Mouse (Mus musculus): ENCODE measurements around the gene Paox. TPM values are rescaled to one million over a fixed set of nuclear protein-coding genes. Genes with fewer than 3 reads are reported as not detected.

Paox gene
- total and polyA plus RNA-seq, 2 experiments from 2014 or later, result 8.7 to 11.8 TPM

DNA sequence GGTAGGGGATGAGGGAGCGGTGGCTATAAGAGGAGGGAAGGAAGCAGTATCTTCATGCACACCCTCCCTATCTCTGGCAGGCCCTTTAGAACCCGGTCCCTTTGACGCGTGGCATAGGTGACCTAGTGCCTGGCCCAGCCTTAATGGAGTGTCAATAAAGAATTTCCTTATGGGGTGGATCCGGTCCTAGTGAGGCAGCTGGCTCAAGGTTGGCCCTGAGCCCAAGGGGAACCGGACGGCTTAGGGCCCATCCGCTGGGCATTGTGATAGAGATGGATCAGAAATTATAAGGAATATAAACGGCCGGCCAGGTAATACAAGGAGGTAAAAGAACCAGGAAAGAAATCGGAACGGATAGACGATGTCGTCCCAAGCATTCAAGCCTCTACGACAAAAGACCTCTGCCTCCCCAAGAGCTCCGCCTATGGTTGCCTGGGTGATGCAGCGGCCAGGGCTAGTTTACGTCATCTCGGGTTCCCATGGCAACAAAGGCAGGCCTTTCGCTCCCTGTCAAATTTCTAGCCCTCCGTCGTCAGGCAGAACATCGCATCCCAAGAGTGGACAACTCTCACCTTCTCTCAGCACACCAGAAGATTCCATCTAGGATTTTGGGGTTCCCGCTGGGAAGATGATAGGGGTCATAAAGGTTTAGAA is 35.0 kb upstream of the Paox start:
- H3K4me2 ChIP-seq (ENCODE audit: low read depth, low read length), result peak overlapping the region; percentile 4; the same call in 1 of the 2 replicates

DNA sequence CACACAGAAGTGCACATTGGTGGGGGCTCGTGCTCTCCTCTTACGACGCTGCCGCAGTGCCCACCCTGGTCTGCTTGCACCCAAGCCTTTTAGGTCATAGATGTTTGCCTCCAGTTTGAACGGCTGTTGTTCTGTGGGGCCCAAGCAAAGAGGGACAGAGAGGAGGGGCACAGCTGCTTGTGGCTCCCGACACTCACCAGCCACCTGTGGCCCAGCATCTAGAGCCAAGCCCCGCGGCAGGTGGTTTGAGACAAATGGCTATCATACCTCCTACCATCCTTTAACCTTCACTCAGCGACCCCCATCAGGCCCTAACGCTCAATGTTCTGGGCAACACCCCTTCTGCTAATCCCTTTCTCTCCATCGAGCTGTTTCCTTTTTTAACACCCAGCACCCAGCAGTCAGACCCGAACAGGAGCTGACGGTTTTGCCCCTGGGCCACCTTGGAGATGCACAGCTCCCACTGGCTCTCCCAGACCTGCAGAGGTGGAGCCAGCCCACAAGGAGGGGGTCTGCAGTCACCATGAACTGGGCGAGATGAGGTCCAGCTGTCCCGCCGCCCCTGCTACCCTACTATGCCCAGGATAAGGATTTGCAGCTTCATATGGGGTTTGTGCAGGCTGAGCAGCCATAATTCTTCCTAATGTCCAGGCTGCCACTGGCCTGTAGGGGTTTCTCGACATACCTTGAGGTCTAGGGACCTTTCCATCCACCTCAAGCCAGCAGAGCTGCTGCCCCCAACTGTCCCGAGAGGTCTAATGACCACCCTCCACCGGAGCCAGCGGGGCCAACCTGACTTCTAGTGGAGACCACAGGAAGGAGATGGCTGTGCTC is 34.0 kb upstream of the Paox start:
- WGBS, result 20% methylated on average over 20 of the region's 20 CpGs
- ATAC-seq (ENCODE audit: insufficient read depth, low read depth) (no peak), DNase-seq (ENCODE audit: low spot score) (no peak)
- no peaks in the 10 kb centered on the region for H3K36me3 ChIP-seq (replicated peaks; ENCODE audit: control insufficient read depth, insufficient read depth, low read length)
- H3K27ac ChIP-seq (ENCODE audit: low read depth), result no peak overlapping the region
- no peaks in the 10 kb centered on the region for H3K9me3 ChIP-seq (replicated peaks; ENCODE audit: control insufficient read depth, low read length)
- H3K27me3 ChIP-seq (ENCODE audit: control insufficient read depth, insufficient read depth, low read length), result peaks cover 45% of the 10 kb centered on the region
- TF ChIP-seq EP300 (IDR thresholded peaks at IDR 0.05; ENCODE audit: low read depth), result no peak
- no peak for TF ChIP-seq CTCF (IDR thresholded peaks at IDR 0.05; ENCODE audit: low read depth)
- no peak overlapping the region for H3K9ac ChIP-seq (replicated peaks; ENCODE audit: low read depth, low read length)
- no peaks in the 10 kb centered on the region for H3K4me1 ChIP-seq (ENCODE audit: control insufficient read depth, insufficient read depth)
- no peak overlapping the region for H3K4me3 ChIP-seq (ENCODE audit: low read depth, low read length)
- H3K4me2 ChIP-seq (ENCODE audit: low read depth, low read length), result no peak overlapping the region

More for the DNA sequence above, 35.0 kb upstream of the Paox start:
- peaks cover 45% of the 10 kb centered on the region for H3K27me3 ChIP-seq (ENCODE audit: control insufficient read depth, insufficient read depth, low read length)
- no peak for TF ChIP-seq CTCF (IDR thresholded peaks at IDR 0.05; ENCODE audit: low read depth)
- TF ChIP-seq EP300 (IDR thresholded peaks at IDR 0.05; ENCODE audit: low read depth), result no peak
- peak; percentile 27; the same call in 1 of the 2 replicates for ATAC-seq (ENCODE audit: insufficient read depth, low read depth)
- no peak overlapping the region for H3K9ac ChIP-seq (replicated peaks; ENCODE audit: low read depth, low read length)
- H3K9me3 ChIP-seq (replicated peaks; ENCODE audit: control insufficient read depth, low read length), result no peaks in the 10 kb centered on the region
- H3K36me3 ChIP-seq (replicated peaks; ENCODE audit: control insufficient read depth, insufficient read depth, low read length), result no peaks in the 10 kb centered on the region
- H3K27ac ChIP-seq (ENCODE audit: low read depth), result no peak overlapping the region
- 5% methylated on average over 24 of the region's 24 CpGs for WGBS
- H3K4me1 ChIP-seq (ENCODE audit: control insufficient read depth, insufficient read depth), result no peaks in the 10 kb centered on the region
- H3K4me3 ChIP-seq (ENCODE audit: low read depth, low read length), result 0 out of 2 replicates have a peak overlapping the region, but pooled peaks have one; percentile 6
- DNase-seq (ENCODE audit: low spot score), result peak; percentile 28

DNA sequence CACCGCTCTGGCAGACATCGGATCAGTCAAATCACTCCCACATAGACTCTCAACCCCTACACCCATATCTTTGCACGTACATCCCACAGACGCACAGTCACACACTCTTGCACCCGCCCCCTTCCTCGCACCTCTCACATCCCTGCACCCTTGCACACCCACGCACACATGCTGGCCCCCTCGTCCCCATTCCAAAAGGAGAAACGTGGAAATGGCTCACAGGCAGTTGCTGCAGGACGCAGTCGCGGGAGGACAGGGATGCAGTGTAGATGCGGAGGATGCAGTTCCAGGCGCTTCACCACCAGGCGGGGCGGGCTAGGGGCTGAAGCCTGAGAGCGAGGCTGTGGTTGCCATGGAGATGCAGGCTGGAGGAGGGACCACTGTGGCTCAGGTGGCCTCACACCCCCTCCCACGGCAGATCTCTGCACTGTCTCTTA is 33.3 kb upstream of the Paox start, which contains the start of gene Caly:
Gene Caly (minus strand): TSS at position 307 of the 437 bp plus-strand sequence.
- Histone ChIP-seq H3K4me1 (ENCODE audit: control insufficient read depth, insufficient read depth) (no peaks in the 10 kb centered on the region), H3K27ac (ENCODE audit: low read depth) (no peak within 1 kb of the TSS), H3K4me2 (ENCODE audit: low read depth, low read length) (no peak within 1 kb of the TSS), H3K9me3 (replicated peaks; ENCODE audit: control insufficient read depth, low read length) (no peaks in the 10 kb centered on the region), H3K27me3 (ENCODE audit: control insufficient read depth, insufficient read depth, low read length) (peaks cover 45% of the 10 kb centered on the region), H3K36me3 (replicated peaks; ENCODE audit: control insufficient read depth, insufficient read depth, low read length) (no peaks in the 10 kb centered on the region), H3K4me3 (ENCODE audit: low read depth, low read length) (no peak within 1 kb of the TSS), H3K9ac (replicated peaks; ENCODE audit: low read depth, low read length) (no peak within 1 kb of the TSS)
- DNase-seq (ENCODE audit: low spot score) (no peak), ATAC-seq (ENCODE audit: insufficient read depth, low read depth) (no peak)
- TF ChIP-seq CTCF (IDR thresholded peaks at IDR 0.05; ENCODE audit: low read depth) (peak; percentile 21), EP300 (IDR thresholded peaks at IDR 0.05; ENCODE audit: low read depth) (no peak)
- 10% methylated on average over 18 of the region's 18 CpGs for WGBS

DNA sequence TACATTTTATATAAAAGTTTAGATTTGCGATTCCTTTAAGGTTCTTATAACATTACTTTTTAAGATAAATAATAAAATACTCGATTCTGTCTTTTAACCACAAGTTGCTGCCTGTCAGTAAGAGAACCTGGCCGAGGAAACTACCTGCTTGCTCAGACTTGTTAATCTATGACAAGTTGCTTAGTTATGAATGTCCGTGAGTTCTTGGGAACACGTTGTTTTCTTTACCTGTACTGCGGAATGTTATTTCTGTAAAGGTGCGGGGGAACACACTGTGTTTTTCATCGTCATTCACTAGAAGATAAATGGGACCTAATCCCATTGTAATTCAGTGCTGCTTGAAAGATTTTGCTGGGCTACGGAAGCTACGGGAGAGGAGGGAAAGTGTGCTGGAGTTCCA is 25.0 kb upstream of the Paox start:
- Histone ChIP-seq H3K4me1 (ENCODE audit: control insufficient read depth, insufficient read depth) (peaks cover 9% of the 10 kb centered on the region), H3K9ac (replicated peaks; ENCODE audit: low read depth, low read length) (no peak overlapping the region), H3K27me3 (ENCODE audit: control insufficient read depth, insufficient read depth, low read length) (no peaks in the 10 kb centered on the region), H3K4me3 (ENCODE audit: low read depth, low read length) (no peak overlapping the region), H3K4me2 (ENCODE audit: low read depth, low read length) (no peak overlapping the region), H3K36me3 (replicated peaks; ENCODE audit: control insufficient read depth, insufficient read depth, low read length) (no peaks in the 10 kb centered on the region), H3K27ac (ENCODE audit: low read depth) (no peak overlapping the region), H3K9me3 (replicated peaks; ENCODE audit: control insufficient read depth, low read length) (no peaks in the 10 kb centered on the region)
- WGBS, result 74% methylated on average over 10 of the region's 10 CpGs
- DNase-seq (ENCODE audit: low spot score), result no peak
- TF ChIP-seq EP300 (IDR thresholded peaks at IDR 0.05; ENCODE audit: low read depth) (no peak), CTCF (IDR thresholded peaks at IDR 0.05; ENCODE audit: low read depth) (no peak)
- ATAC-seq (ENCODE audit: insufficient read depth, low read depth), result no peak

DNA sequence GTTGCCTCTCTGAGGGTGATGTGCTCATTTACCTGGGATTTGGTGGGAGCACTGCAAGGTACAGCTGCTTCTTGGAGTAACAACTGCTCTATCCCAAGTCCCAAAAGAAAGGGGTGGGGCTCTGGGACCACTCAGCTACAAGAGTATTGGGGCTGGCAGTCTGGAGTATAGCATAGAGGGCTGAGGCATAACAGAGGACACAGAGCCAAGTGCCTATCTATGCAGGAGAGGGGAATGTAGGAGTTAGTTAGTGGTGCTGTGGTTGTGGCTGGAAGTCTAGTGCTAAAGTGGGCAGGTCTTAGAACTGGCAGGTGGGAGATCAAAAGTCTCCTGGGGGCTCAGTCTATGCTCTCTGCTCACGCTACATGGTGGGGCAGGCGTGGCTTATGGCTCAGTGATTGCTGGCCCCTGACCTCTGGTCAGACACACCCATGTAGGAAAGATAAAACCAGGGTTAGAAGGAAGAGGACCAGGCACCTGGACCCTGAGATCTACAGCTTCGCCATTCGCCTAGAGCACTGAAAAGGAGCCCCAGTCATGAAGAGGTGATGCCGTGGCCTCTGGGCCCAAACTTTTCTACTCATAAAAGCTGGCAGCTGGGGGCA is 22.6 kb upstream of the Paox start, which contains the start of gene Prap1:
Gene Prap1 (plus strand): TSS at position 472 of the 605 bp plus-strand sequence.
- Histone ChIP-seq H3K4me2 (ENCODE audit: low read depth, low read length) (no peak within 1 kb of the TSS), H3K4me3 (ENCODE audit: low read depth, low read length) (no peak within 1 kb of the TSS), H3K9me3 (replicated peaks; ENCODE audit: control insufficient read depth, low read length) (no peaks in the 10 kb centered on the region), H3K36me3 (replicated peaks; ENCODE audit: control insufficient read depth, insufficient read depth, low read length) (peaks cover 2% of the 10 kb centered on the region; the same call in 1 of the 2 replicates), H3K27ac (ENCODE audit: low read depth) (no peak within 1 kb of the TSS), H3K9ac (replicated peaks; ENCODE audit: low read depth, low read length) (no peak within 1 kb of the TSS), H3K27me3 (ENCODE audit: control insufficient read depth, insufficient read depth, low read length) (no peaks in the 10 kb centered on the region), H3K4me1 (ENCODE audit: control insufficient read depth, insufficient read depth) (peaks cover 9% of the 10 kb centered on the region)
- 72% methylated on average over 5 of the region's 5 CpGs for WGBS
- ATAC-seq (ENCODE audit: insufficient read depth, low read depth), result no peak
- no peak for TF ChIP-seq CTCF (IDR thresholded peaks at IDR 0.05; ENCODE audit: low read depth)
- TF ChIP-seq EP300 (IDR thresholded peaks at IDR 0.05; ENCODE audit: low read depth), result no peak
- no peak for DNase-seq (ENCODE audit: low spot score)

All from heart, postnatal 0 days (tissue).